Mouse (Mus musculus): ENCODE data around the gene Atp6v1fnb. TPM values are rescaled to one million over a fixed set of nuclear protein-coding genes. Genes with fewer than 3 reads are reported as not detected.
A peak's percentile ranks its signal among the peaks of the same experiment; 100 is the strongest.

Atp6v1fnb gene
- polyA plus RNA-seq (2016; fragmentation: Nextera tagmentation; extraction: Ambion mirVana) = not detected in 2 replicates

GRCm38 (mm10) chr6:29471137-29471536 lies at the start of gene Atp6v1fnb:
Gene Atp6v1fnb (plus strand): TSS chr6:29471437.
- H3K27me3 ChIP-seq (replicated peaks) = no peaks in the 10 kb centered on the region
- no peaks in the 10 kb centered on the region for H3K9me3 ChIP-seq (replicated peaks)
- H3K4me1 ChIP-seq (replicated peaks) = peaks cover 29% of the 10 kb centered on the region
- H3K36me3 ChIP-seq = peaks cover 20% of the 10 kb centered on the region
- no peak within 1 kb of the TSS for H3K27ac ChIP-seq (ENCODE audit: poor library complexity, severe bottlenecking)
- H3K4me2 ChIP-seq = no peak within 1 kb of the TSS
- ATAC-seq (ENCODE audit: insufficient number of reproducible peaks, low FRiP score) = no peak
- 93% methylated on average over 4 of the region's 4 CpGs for WGBS
- H3K9ac ChIP-seq = no peak within 1 kb of the TSS
- no peak within 1 kb of the TSS for H3K4me3 ChIP-seq

- no peak overlapping the region for H3K9ac ChIP-seq
- no peak overlapping the region for H3K4me3 ChIP-seq
- ATAC-seq (ENCODE audit: insufficient number of reproducible peaks, low FRiP score) = no peak
- H3K4me1 ChIP-seq (replicated peaks) = peaks cover 4% of the 10 kb centered on the region
- H3K9me3 ChIP-seq (replicated peaks) = no peaks in the 10 kb centered on the region
- no peak overlapping the region for H3K4me2 ChIP-seq
- H3K36me3 ChIP-seq = 0 out of 2 replicates have a peak, but pooled peaks cover 1% of the 10 kb centered on the region
- H3K27ac ChIP-seq (ENCODE audit: poor library complexity, severe bottlenecking) = no peak overlapping the region
- no peaks in the 10 kb centered on the region for H3K27me3 ChIP-seq (replicated peaks)
- WGBS = 84% methylated on average over 8 of the region's 8 CpGs
Measured at GRCm38 (mm10) chr6:29425118-29425517, 46.1 kb upstream of the Atp6v1fnb start.

GRCm38 (mm10) chr6:29426331-29426730 lies 44.9 kb upstream of the Atp6v1fnb start:
- Histone ChIP-seq H3K9me3 (replicated peaks) (no peaks in the 10 kb centered on the region), H3K4me2 (no peak overlapping the region), H3K4me3 (no peak overlapping the region), H3K36me3 (no peaks in the 10 kb centered on the region), H3K9ac (no peak overlapping the region), H3K27ac (ENCODE audit: poor library complexity, severe bottlenecking) (no peak overlapping the region), H3K4me1 (replicated peaks) (peaks cover 16% of the 10 kb centered on the region), H3K27me3 (replicated peaks) (no peaks in the 10 kb centered on the region)
- no peak for ATAC-seq (ENCODE audit: insufficient number of reproducible peaks, low FRiP score)
- WGBS = 70% methylated on average over 6 of the region's 6 CpGs

- no peaks in the 10 kb centered on the region for H3K27me3 ChIP-seq (replicated peaks)
- 66% methylated on average over 4 of the region's 4 CpGs for WGBS
- ATAC-seq (ENCODE audit: insufficient number of reproducible peaks, low FRiP score) = no peak
- no peak overlapping the region for H3K9ac ChIP-seq
- H3K4me3 ChIP-seq = no peak overlapping the region
- no peak overlapping the region for H3K27ac ChIP-seq (ENCODE audit: poor library complexity, severe bottlenecking)
- no peaks in the 10 kb centered on the region for H3K9me3 ChIP-seq (replicated peaks)
- H3K4me2 ChIP-seq = no peak overlapping the region
- H3K4me1 ChIP-seq (replicated peaks) = peaks cover 32% of the 10 kb centered on the region
- no peaks in the 10 kb centered on the region for H3K36me3 ChIP-seq
Measured at GRCm38 (mm10) chr6:29428171-29428570, 43.1 kb upstream of the Atp6v1fnb start.

- Histone ChIP-seq H3K4me3 (no peak overlapping the region), H3K27me3 (replicated peaks) (no peaks in the 10 kb centered on the region), H3K27ac (ENCODE audit: poor library complexity, severe bottlenecking) (peak overlapping the region; percentile 97), H3K36me3 (no peaks in the 10 kb centered on the region), H3K4me1 (replicated peaks) (peaks cover 42% of the 10 kb centered on the region), H3K9ac (peak overlapping the region; percentile 60), H3K4me2 (peak overlapping the region; percentile 86), H3K9me3 (replicated peaks) (no peaks in the 10 kb centered on the region)
- WGBS = 25% methylated on average over 15 of the region's 15 CpGs
- no peak for ATAC-seq (ENCODE audit: insufficient number of reproducible peaks, low FRiP score)
Measured at GRCm38 (mm10) chr6:29430681-29431420, 40.4 kb upstream of the Atp6v1fnb start.

- peak overlapping the region; percentile 86 for H3K4me2 ChIP-seq
- H3K27me3 ChIP-seq (replicated peaks) = no peaks in the 10 kb centered on the region
- H3K9ac ChIP-seq = peak overlapping the region; percentile 60
- H3K4me1 ChIP-seq (replicated peaks) = peaks cover 48% of the 10 kb centered on the region
- no peaks in the 10 kb centered on the region for H3K36me3 ChIP-seq
- 13% methylated on average over 5 of the region's 5 CpGs for WGBS
- H3K27ac ChIP-seq (ENCODE audit: poor library complexity, severe bottlenecking) = peak overlapping the region; percentile 97
- peak; percentile 34 for ATAC-seq (ENCODE audit: insufficient number of reproducible peaks, low FRiP score)
- H3K9me3 ChIP-seq (replicated peaks) = no peaks in the 10 kb centered on the region
- H3K4me3 ChIP-seq = no peak overlapping the region
Measured at GRCm38 (mm10) chr6:29431473-29431872, 39.8 kb upstream of the Atp6v1fnb start.

GRCm38 (mm10) chr6:29432156-29432555 lies 39.1 kb upstream of the Atp6v1fnb start:
- WGBS = 43% methylated on average over 3 of the region's 3 CpGs
- Histone ChIP-seq H3K4me1 (replicated peaks) (peaks cover 55% of the 10 kb centered on the region), H3K9ac (peak overlapping the region; percentile 39; the same call in 1 of the 2 replicates), H3K27me3 (replicated peaks) (no peaks in the 10 kb centered on the region), H3K9me3 (replicated peaks) (no peaks in the 10 kb centered on the region), H3K4me2 (peak overlapping the region; percentile 86), H3K4me3 (no peak overlapping the region), H3K27ac (ENCODE audit: poor library complexity, severe bottlenecking) (peak overlapping the region; percentile 97), H3K36me3 (no peaks in the 10 kb centered on the region)
- ATAC-seq (ENCODE audit: insufficient number of reproducible peaks, low FRiP score) = no peak

GRCm38 (mm10) chr6:29432676-29433037 lies 38.6 kb upstream of the Atp6v1fnb start:
- Histone ChIP-seq H3K27ac (ENCODE audit: poor library complexity, severe bottlenecking) (peak overlapping the region; percentile 97), H3K27me3 (replicated peaks) (no peaks in the 10 kb centered on the region), H3K9ac (peak overlapping the region; percentile 91), H3K4me1 (replicated peaks) (peaks cover 58% of the 10 kb centered on the region), H3K4me2 (peak overlapping the region; percentile 86), H3K9me3 (replicated peaks) (no peaks in the 10 kb centered on the region), H3K4me3 (peak overlapping the region; percentile 66), H3K36me3 (no peaks in the 10 kb centered on the region)
- no peak for ATAC-seq (ENCODE audit: insufficient number of reproducible peaks, low FRiP score)

GRCm38 (mm10) chr6:29433038-29433803 lies 38.0 kb upstream of the Atp6v1fnb start, which contains the start of gene Flnc:
Gene Flnc (plus strand): TSS chr6:29433256.
- Histone ChIP-seq H3K27ac (ENCODE audit: poor library complexity, severe bottlenecking) (peak within 1 kb of the TSS; percentile 97), H3K4me2 (peak within 1 kb of the TSS; percentile 86), H3K9ac (peak within 1 kb of the TSS; percentile 91), H3K36me3 (peaks cover 5% of the 10 kb centered on the region), H3K4me1 (replicated peaks) (peaks cover 58% of the 10 kb centered on the region), H3K9me3 (replicated peaks) (no peaks in the 10 kb centered on the region), H3K4me3 (peak within 1 kb of the TSS; percentile 66), H3K27me3 (replicated peaks) (no peaks in the 10 kb centered on the region)
- WGBS = under 1% methylated on average over 62 of the region's 77 CpGs
- peak; percentile 38; the same call in 1 of the 2 replicates for ATAC-seq (ENCODE audit: insufficient number of reproducible peaks, low FRiP score)

GRCm38 (mm10) chr6:29433804-29434795 lies 37.1 kb upstream of the Atp6v1fnb start:
- peak; percentile 22; the same call in 1 of the 2 replicates for ATAC-seq (ENCODE audit: insufficient number of reproducible peaks, low FRiP score)

More at GRCm38 (mm10) chr6:29433804-29434795, 37.1 kb upstream of the Atp6v1fnb start:
- Histone ChIP-seq H3K9ac (peak overlapping the region; percentile 91), H3K4me2 (peak overlapping the region; percentile 86), H3K4me3 (peak overlapping the region; percentile 66), H3K36me3 (peaks cover 14% of the 10 kb centered on the region), H3K27me3 (replicated peaks) (no peaks in the 10 kb centered on the region), H3K9me3 (replicated peaks) (no peaks in the 10 kb centered on the region), H3K27ac (ENCODE audit: poor library complexity, severe bottlenecking) (peak overlapping the region; percentile 97), H3K4me1 (replicated peaks) (peaks cover 58% of the 10 kb centered on the region)
- WGBS = 2% methylated on average over 27 of the region's 27 CpGs
